ENCODE assay signal across 8 mouse cellular contexts in genomic region chr2:152360271-152360775, GRCm38 (mm10). TPM values are rescaled to one million over a fixed set of nuclear protein-coding genes. Genes with fewer than 3 reads are reported as not detected.
DNase-seq lines count a peak whose midpoint lies in the region; ATAC-seq lines count a peak whose summit lies in the region.
"Had no signal": no experiment of that assay in that cellular context is flagged by ENCODE, and none has a peak within 500 bp of the region (broad histone marks: within the 10 kb centered on the region; RNA-seq: fewer than 3 reads in every experiment).

No protein-coding gene starts in this region.

- H3K4me1 ChIP-seq in intestine, embryonic 15.5 days (replicated peaks) = peaks cover 16% of the 10 kb centered on the region
- H3K4me1 ChIP-seq in forebrain, embryonic 13.5 days = no peaks in the 10 kb centered on the region

- DNase-seq in adrenal gland, adult (ENCODE audit: inconsistent age in 2 of 2, low spot score in 1 of 2) = peak; percentile 72 to 89
- DNase-seq in gastrocnemius, adult 8-10 months (ENCODE audit: low spot score in 2 of 2) = peak; percentile 45 to 64
- DNase-seq in left cerebral cortex, adult 11 months (ENCODE audit: low spot score) = no peak

- H3K4me2 ChIP-seq in intestine, embryonic 15.5 days (replicated peaks) = no peak overlapping the region
- H3K4me2 ChIP-seq in forebrain, embryonic 13.5 days = no peak overlapping the region

- ATAC-seq in intestine, embryonic 15.5 days = peak; percentile 41
- ATAC-seq in megakaryocyte, adult 5-6 weeks (ENCODE audit: poor library complexity, severe bottlenecking) = peak; percentile 65
- no peak for ATAC-seq in monocyte, adult 5-6 weeks (replicated peaks; ENCODE audit: insufficient number of reproducible peaks, low FRiP score, low TSS enrichment, poor library complexity, severe bottlenecking)
- ATAC-seq in forebrain, embryonic 13.5 days = no peak

- H3K9me3 ChIP-seq in intestine, embryonic 15.5 days = no peaks in the 10 kb centered on the region
- H3K9me3 ChIP-seq in forebrain, embryonic 13.5 days (replicated peaks) = no peaks in the 10 kb centered on the region

- H3K27me3 ChIP-seq in intestine, embryonic 15.5 days (replicated peaks) = no peaks in the 10 kb centered on the region
- no peaks in the 10 kb centered on the region for H3K27me3 ChIP-seq in forebrain, embryonic 13.5 days

- 41% methylated on average over 7 of the region's 7 CpGs for WGBS in intestine, embryonic 15.5 days
- WGBS in forebrain, embryonic 13.5 days = 56% methylated on average over 7 of the region's 7 CpGs

- no peak overlapping the region for H3K9ac ChIP-seq in intestine, embryonic 15.5 days
- no peak overlapping the region for H3K9ac ChIP-seq in forebrain, embryonic 13.5 days
- H3K9ac ChIP-seq: liver, embryonic 14.5 days had no signal

- H3K36me3 ChIP-seq in intestine, embryonic 15.5 days = no peaks in the 10 kb centered on the region
- H3K36me3 ChIP-seq in forebrain, embryonic 13.5 days (ENCODE audit: poor library complexity, severe bottlenecking) = no peaks in the 10 kb centered on the region

- no peak overlapping the region for H3K4me3 ChIP-seq in intestine, embryonic 15.5 days (replicated peaks)
- no peak overlapping the region for H3K4me3 ChIP-seq in forebrain, embryonic 13.5 days

- peak overlapping the region; percentile 44; the same call in 1 of the 2 replicates for H3K27ac ChIP-seq in intestine, embryonic 15.5 days
- H3K27ac ChIP-seq in forebrain, embryonic 13.5 days = no peak overlapping the region
- H3K27ac ChIP-seq: liver, embryonic 14.5 days had no signal

RNA-seq across cellular contexts. Expression of gene Nrsn2, which starts 16.1 kb away (rescaled TPM):
- total RNA-seq in gastrocnemius, adult 8-10 months (2022) = under 1 TPM in 1 of 4 experiments, not detected in 3; 0.22 TPM
- polyA plus RNA-seq in intestine, embryonic 15.5 days (2015; fragmentation: Nextera tagmentation; extraction: Ambion mirVana) = 1.8 and 2.1 TPM in 2 replicates
- total RNA-seq in megakaryocyte, adult 5-6 weeks (2015) = not detected in 2 replicates
- total RNA-seq in megakaryocyte, adult 5-6 weeks (2017) = not detected in 2 replicates
- not detected in 3 replicates for total RNA-seq in monocyte, adult 5-6 weeks (2017)
- 11.8 and 16.4 TPM in 2 replicates for polyA plus RNA-seq in forebrain, embryonic 13.5 days (2015; fragmentation: Nextera tagmentation; extraction: Ambion mirVana)
- polyA plus RNA-seq: liver, embryonic 14.5 days had no signal

RNA-seq across cellular contexts. Expression of gene Trib3, which starts 16.5 kb away (rescaled TPM):
- 1 to 10 TPM in 2 of 4 experiments, under 1 TPM in 2; 0.58 to 2.0 (median 1.1) TPM for total RNA-seq in gastrocnemius, adult 8-10 months (2022)
- 4.3 and 4.9 TPM in 2 replicates for polyA plus RNA-seq in intestine, embryonic 15.5 days (2015; fragmentation: Nextera tagmentation; extraction: Ambion mirVana)
- total RNA-seq in megakaryocyte, adult 5-6 weeks (2015) = 0.16 and 1.3 TPM in 2 replicates
- total RNA-seq in megakaryocyte, adult 5-6 weeks (2017) = 1.1 TPM in 1 of 2 replicates, not detected in the other
- not detected in 3 replicates for total RNA-seq in monocyte, adult 5-6 weeks (2017)
- polyA plus RNA-seq in forebrain, embryonic 13.5 days (2015; fragmentation: Nextera tagmentation; extraction: Ambion mirVana) = 0.79 and 0.97 TPM in 2 replicates

RNA-seq across cellular contexts. Expression of gene Rbck1, which starts 27.9 kb away (rescaled TPM):
- 10 to 100 TPM; 23.7 to 31.7 (median 27.1) TPM for total RNA-seq in gastrocnemius, adult 8-10 months (2022)
- polyA plus RNA-seq in intestine, embryonic 15.5 days (2015; fragmentation: Nextera tagmentation; extraction: Ambion mirVana) = 75.2 and 82.2 TPM in 2 replicates
- 45.4 and 46.2 TPM in 2 replicates for total RNA-seq in megakaryocyte, adult 5-6 weeks (2015)
- 54.8 and 55.5 TPM in 2 replicates for total RNA-seq in megakaryocyte, adult 5-6 weeks (2017)
- 45.0 to 83.3 TPM (median 59.1 TPM) in 3 replicates for total RNA-seq in monocyte, adult 5-6 weeks (2017)
- polyA plus RNA-seq in forebrain, embryonic 13.5 days (2015; fragmentation: Nextera tagmentation; extraction: Ambion mirVana) = 88.4 and 97.6 TPM in 2 replicates

RNA-seq across cellular contexts. Expression of gene Sox12, which starts 37.5 kb away (rescaled TPM):
- under 1 TPM; 0.34 to 0.58 (median 0.49) TPM for total RNA-seq in gastrocnemius, adult 8-10 months (2022)
- polyA plus RNA-seq in intestine, embryonic 15.5 days (2015; fragmentation: Nextera tagmentation; extraction: Ambion mirVana) = 5.4 and 5.9 TPM in 2 replicates
- 0.27 and 0.60 TPM in 2 replicates for total RNA-seq in megakaryocyte, adult 5-6 weeks (2015)
- total RNA-seq in megakaryocyte, adult 5-6 weeks (2017) = 0.12 and 0.15 TPM in 2 replicates
- total RNA-seq in monocyte, adult 5-6 weeks (2017) = 0.10 to 0.43 TPM in 2 of 3 replicates, not detected in the other
- polyA plus RNA-seq in forebrain, embryonic 13.5 days (2015; fragmentation: Nextera tagmentation; extraction: Ambion mirVana) = 15.8 and 17.6 TPM in 2 replicates

RNA-seq across cellular contexts. Expression of gene Zcchc3, which starts 54.5 kb away (rescaled TPM):
- total RNA-seq in gastrocnemius, adult 8-10 months (2022) = under 1 TPM; 0.46 to 0.88 (median 0.84) TPM
- 34.4 and 40.8 TPM in 2 replicates for polyA plus RNA-seq in intestine, embryonic 15.5 days (2015; fragmentation: Nextera tagmentation; extraction: Ambion mirVana)
- total RNA-seq in megakaryocyte, adult 5-6 weeks (2015) = 0.98 and 1.9 TPM in 2 replicates
- 2.1 and 2.6 TPM in 2 replicates for total RNA-seq in megakaryocyte, adult 5-6 weeks (2017)
- total RNA-seq in monocyte, adult 5-6 weeks (2017) = 0.10 to 0.75 TPM in 2 of 3 replicates, not detected in the other
- 25.3 and 25.9 TPM in 2 replicates for polyA plus RNA-seq in forebrain, embryonic 13.5 days (2015; fragmentation: Nextera tagmentation; extraction: Ambion mirVana)

Comparison
In these comparisons a context has a peak if more than half of its experiments do, and no peak if none do; other contexts are left out.
1. ATAC-seq: peak in intestine, embryonic 15.5 days (single experiment) and megakaryocyte, adult 5-6 weeks (single experiment); none in monocyte, adult 5-6 weeks (single experiment) and forebrain, embryonic 13.5 days (single experiment).